Mouse (Mus musculus): ENCODE results near the gene Tpr.

Tpr gene

GRCm38 (mm10) chr1:150460595-150460994 is 68.0 kb downstream of the Tpr start:
- no peak for DNase-seq (ENCODE audit: low read depth, low spot score)

- no peak for DNase-seq (ENCODE audit: low read depth, low spot score)
Measured at GRCm38 (mm10) chr1:150463068-150463467, 70.4 kb downstream of the Tpr start.

- DNase-seq (ENCODE audit: low read depth, low spot score), result no peak
Measured at GRCm38 (mm10) chr1:150463691-150464090, 71.1 kb downstream of the Tpr start.

GRCm38 (mm10) chr1:150465364-150465763 is 72.7 kb downstream of the Tpr start:
- DNase-seq (ENCODE audit: low read depth, low spot score), result no peak

GRCm38 (mm10) chr1:150466132-150466531 is 73.5 kb downstream of the Tpr start, which contains the start of gene Prg4:
Gene Prg4 (minus strand): TSS chr1:150466165.
- no peak for DNase-seq (ENCODE audit: low read depth, low spot score)

GRCm38 (mm10) chr1:150469992-150470391 is 77.4 kb downstream of the Tpr start:
- no peak for DNase-seq (ENCODE audit: low read depth, low spot score)

GRCm38 (mm10) chr1:150472525-150472924 is 79.9 kb downstream of the Tpr start:
- no peak for DNase-seq (ENCODE audit: low read depth, low spot score)

GRCm38 (mm10) chr1:150480674-150481073 is 88.0 kb downstream of the Tpr start:
- DNase-seq (ENCODE audit: low read depth, low spot score), result no peak

GRCm38 (mm10) chr1:150489148-150489547 is 96.5 kb downstream of the Tpr start:
- DNase-seq (ENCODE audit: low read depth, low spot score), result no peak

- peak; percentile 93 for DNase-seq (ENCODE audit: low read depth, low spot score)
Measured at GRCm38 (mm10) chr1:150496626-150497302, 104.1 kb downstream of the Tpr start.

- peak; percentile 31 for DNase-seq (ENCODE audit: low read depth, low spot score)
Measured at GRCm38 (mm10) chr1:150497690-150498089, 105.1 kb downstream of the Tpr start.

- DNase-seq (ENCODE audit: low read depth, low spot score), result no peak
Measured at GRCm38 (mm10) chr1:150498177-150498576, 105.5 kb downstream of the Tpr start.

Data from ZHBTc4 (cell line).